Comparison of ENCODE assay signal across 11 mouse cellular contexts in genomic region chr12:75304132-75304531, GRCm38 (mm10). TPM values are rescaled to one million over a fixed set of nuclear protein-coding genes. Genes with fewer than 3 reads are reported as not detected.
DNase-seq lines count a peak whose midpoint lies in the region; ATAC-seq lines count a peak whose summit lies in the region.
"Had no signal": no experiment of that assay in that cellular context is flagged by ENCODE, and none has a peak within 500 bp of the region (broad histone marks: within the 10 kb centered on the region; RNA-seq: fewer than 3 reads in every experiment).

No protein-coding gene starts in this region.

- no peak for ATAC-seq in CD4-positive, CD25-positive, alpha-beta regulatory T cell, adult 4 months
- ATAC-seq: forebrain, embryonic 15.5 days; liver, embryonic 12.5 days had no signal

- intact Hi-C loops in heart, postnatal 36 days (cut with DNase I) = no loop called here

- peak; percentile 7 for DNase-seq in cerebellum, adult 9-10 months
- no peak for DNase-seq in cerebellum, postnatal 25 days
- DNase-seq in lung, postnatal 25 days (ENCODE audit: low spot score) = peak; percentile 41
- no peak for DNase-seq in lung, postnatal 14 days
- peak; percentile 92 for DNase-seq in gastrocnemius, adult 18-20 months (ENCODE audit: low spot score)
- DNase-seq in heart, postnatal 36 days = peak; percentile 72 to 79
- DNase-seq in retina, postnatal 1 day = no peak
- DNase-seq: kidney, adult 18-20 months had no signal

RNA-seq across cellular contexts. Expression of gene Rhoj, which starts 4.0 kb away (rescaled TPM):
- 10 to 100 TPM; 14.2 to 15.3 TPM for total RNA-seq in gastrocnemius, adult 18-20 months (2021)
- total RNA-seq in heart, postnatal 36 days (2021) = 10 to 100 TPM; 28.3 to 37.8 TPM
- polyA plus RNA-seq in CD4-positive, CD25-positive, alpha-beta regulatory T cell, adult 4 months (2017; shearing (Covaris generic)) = under 1 TPM in 1 of 2 experiments, not detected in 1; 0.17 TPM

Comparison
In these comparisons a context has a peak if more than half of its experiments do, and no peak if none do; other contexts are left out.
1. DNase-seq: peak in cerebellum, adult 9-10 months (single experiment), lung, postnatal 25 days (single experiment), gastrocnemius, adult 18-20 months (single experiment) and heart, postnatal 36 days (2 of 2); none in cerebellum, postnatal 25 days (0 of 2), lung, postnatal 14 days (single experiment) and retina, postnatal 1 day (single experiment).